Mouse (Mus musculus): Measurements from ENCODE around the gene Ube2f.

DNA sequence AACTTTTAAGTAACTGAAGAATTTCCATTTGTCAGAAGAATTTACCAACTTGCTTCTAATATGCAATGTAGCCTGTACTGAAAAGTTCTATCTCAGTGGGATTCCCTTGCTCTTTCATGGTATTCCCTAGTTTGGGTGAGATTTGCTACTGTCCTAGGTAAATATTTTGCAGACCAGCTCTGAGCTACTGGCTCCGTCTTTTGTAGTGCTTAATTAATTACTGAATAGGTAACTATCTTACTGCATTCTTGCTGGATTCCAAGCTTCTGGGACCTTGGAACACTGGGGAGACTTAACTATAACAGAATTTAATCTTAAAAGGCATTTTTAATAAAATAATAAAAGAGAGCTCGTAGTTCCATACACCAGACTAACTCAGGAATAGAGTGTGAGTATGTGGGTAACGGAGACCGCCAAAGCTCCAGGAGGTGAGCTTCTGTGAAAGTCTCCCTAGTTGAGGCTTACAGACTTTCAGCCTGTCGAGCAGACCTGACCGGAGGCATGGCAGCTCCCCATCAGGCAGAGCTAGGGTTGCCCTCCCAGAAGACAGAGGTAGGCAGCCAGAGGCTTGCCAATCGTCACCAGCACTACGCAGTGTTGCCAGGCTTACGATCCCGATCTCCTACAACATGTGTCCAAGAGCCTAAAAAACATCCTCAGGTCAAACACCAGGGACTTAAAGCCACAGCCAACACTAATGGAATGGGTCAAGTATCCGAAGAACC lies 42.2 kb downstream of the Ube2f start:
- TF ChIP-seq POLR2A (IDR thresholded peaks at IDR 0.05; ENCODE audit: low read depth, low read length) (no peak), CTCF (IDR thresholded peaks at IDR 0.05; ENCODE audit: extremely low read depth, insufficient read depth, insufficient read length, insufficient replicate concordance) (no peak)
